Mouse (Mus musculus) midbrain, embryonic 16.5 days (tissue): ENCODE measurements around the gene Ksr1. TPM values are rescaled to one million over a fixed set of nuclear protein-coding genes. Genes with fewer than 3 reads are reported as not detected.

Experiments
- ATAC-seq: fragments of 200-750 bp; cut with Nextera tagmentation; 2 replicates; pipeline ENCODE4 v1.8.0; 2017; ENCODE audit warnings: moderate TSS enrichment
- H3K27ac ChIP-seq: fragments of 300-500 bp; sonication (generic); 2 replicates; pipeline ENCODE4 v1.5.1; 2014; ENCODE audit warnings: mild to moderate bottlenecking, low read length, mixed read lengths
- H3K27me3 ChIP-seq: fragments of 300-500 bp; sonication (generic); 2 replicates; pipeline ENCODE4 v1.6.1; 2014; ENCODE audit warnings: low read depth, low read length, mixed read lengths; ENCODE audit not compliant: control insufficient read depth, insufficient read depth
- H3K36me3 ChIP-seq: fragments of 300-500 bp; sonication (generic); 2 replicates; pipeline ENCODE4 v1.6.1; 2014; ENCODE audit warnings: mild to moderate bottlenecking, low read length, moderate library complexity, mixed read lengths; ENCODE audit not compliant: control insufficient read depth, insufficient read depth
- H3K4me1 ChIP-seq: fragments of 300-500 bp; sonication (generic); 2 replicates; pipeline ENCODE4 v1.6.1; 2014; ENCODE audit warnings: mild to moderate bottlenecking, low read length, mixed read lengths; ENCODE audit not compliant: control insufficient read depth, insufficient read depth
- H3K4me2 ChIP-seq: fragments of 300-500 bp; sonication (generic); 2 replicates; pipeline ENCODE4 v1.6.1; 2014; ENCODE audit warnings: mild to moderate bottlenecking, low read length, mixed read lengths
- H3K4me3 ChIP-seq: fragments of 300-500 bp; sonication (generic); 2 replicates; pipeline ENCODE4 v1.5.1; 2014; ENCODE audit warnings: low read depth, mild to moderate bottlenecking, low read length, moderate library complexity, mixed read lengths
- H3K9ac ChIP-seq: fragments of 300-500 bp; sonication (generic); 2 replicates; pipeline ENCODE4 v1.6.1; 2014; ENCODE audit warnings: low read depth, low read length, mixed read lengths
- H3K9me3 ChIP-seq: fragments of 300-500 bp; sonication (generic); replicated peaks from 2 replicates; pipeline ENCODE4 v1.6.1; 2014; ENCODE audit warnings: mild to moderate bottlenecking, low read length, mixed read lengths; ENCODE audit not compliant: control insufficient read depth, poor library complexity, severe bottlenecking
- WGBS: fragments of 180-500 bp; shearing (Covaris S2); extraction: QIAGEN DNeasy Blood & Tissue Kit; methylation state at CpG from one replicate; pipeline ENCODE4 v1.1.7; 2014; 5-methylcytosine and 5-hydroxymethylcytosine counted together
- polyA plus RNA-seq: library from polyadenylated mRNA; unstranded; fragments of >200 nt; fragmentation: Nextera tagmentation; extraction: Ambion mirVana; gene quantifications from 2 replicates; pipeline ENCODE4 v1.2.1, GENCODE M21; 2015

Ksr1 gene
- polyA plus RNA-seq, 1 experiment from 2014 or later, result 4.5 TPM

DNA sequence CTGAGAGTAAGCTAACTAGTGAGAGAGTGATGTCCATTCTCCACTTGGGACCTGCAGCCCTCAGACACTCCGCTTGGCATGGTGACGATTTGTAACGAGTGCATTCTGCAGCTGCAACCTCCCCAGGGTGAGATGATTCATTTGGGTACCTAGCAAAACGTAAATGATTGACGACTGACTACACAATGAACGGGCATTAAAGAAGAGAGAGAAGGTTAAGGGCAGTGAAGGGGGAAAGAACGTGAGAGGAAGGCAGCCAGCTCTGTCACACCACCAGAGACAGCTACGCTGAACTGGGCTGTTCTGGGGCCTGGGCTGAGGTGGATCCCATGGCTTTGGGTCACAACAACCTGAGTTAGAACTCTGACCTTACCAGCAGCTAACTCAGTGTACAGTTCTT, 81.9 kb downstream of the Ksr1 start:
- Histone ChIP-seq H3K4me1 (peaks cover 2% of the 10 kb centered on the region), H3K36me3 (no peaks in the 10 kb centered on the region), H3K9ac (no peak overlapping the region), H3K27ac (no peak overlapping the region), H3K9me3 (no peaks in the 10 kb centered on the region), H3K4me2 (no peak overlapping the region), H3K27me3 (no peaks in the 10 kb centered on the region), H3K4me3 (no peak overlapping the region)
- WGBS, result 65% methylated on average over 8 of the region's 8 CpGs
- ATAC-seq, result no peak

- Histone ChIP-seq H3K4me2 (no peak overlapping the region), H3K27ac (no peak overlapping the region), H3K36me3 (no peaks in the 10 kb centered on the region), H3K9ac (no peak overlapping the region), H3K9me3 (no peaks in the 10 kb centered on the region), H3K27me3 (no peaks in the 10 kb centered on the region), H3K4me3 (no peak overlapping the region), H3K4me1 (no peaks in the 10 kb centered on the region; the same call in 1 of the 2 replicates)
- WGBS, result 77% methylated on average over 7 of the region's 7 CpGs
- ATAC-seq, result no peak
Observed at GRCm38 (mm10) chr11:79063616-79064015, 82.6 kb downstream of the Ksr1 start.

GRCm38 (mm10) chr11:79062897-79063296, 83.3 kb downstream of the Ksr1 start:
- Histone ChIP-seq H3K27ac (no peak overlapping the region), H3K36me3 (no peaks in the 10 kb centered on the region), H3K4me3 (no peak overlapping the region), H3K9me3 (no peaks in the 10 kb centered on the region), H3K27me3 (no peaks in the 10 kb centered on the region), H3K9ac (no peak overlapping the region), H3K4me2 (no peak overlapping the region), H3K4me1 (no peaks in the 10 kb centered on the region; the same call in 1 of the 2 replicates)
- WGBS, result 88% methylated on average over 5 of the region's 5 CpGs
- no peak for ATAC-seq

DNA sequence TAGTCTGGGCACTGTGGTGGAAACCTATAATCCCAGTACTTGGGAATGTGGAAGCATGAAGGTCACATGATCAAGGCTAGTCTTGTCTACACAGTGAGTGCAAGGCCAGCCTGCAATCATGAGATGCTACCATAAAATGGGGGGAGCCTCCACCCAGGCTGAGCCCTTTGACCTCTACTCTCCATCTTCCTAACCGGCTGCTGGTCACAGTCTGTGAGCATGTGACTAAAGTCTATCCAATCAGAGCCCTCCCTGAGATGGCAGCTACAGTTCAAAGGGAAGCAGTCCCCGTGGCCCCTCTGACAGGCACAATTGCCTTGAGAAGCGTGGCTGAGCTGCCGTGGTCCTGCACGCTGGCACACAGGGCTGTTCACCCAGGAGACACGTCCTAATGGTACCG, 84.4 kb downstream of the Ksr1 start:
- H3K4me1 ChIP-seq, result peaks cover 5% of the 10 kb centered on the region; the same call in 1 of the 2 replicates
- H3K27me3 ChIP-seq, result no peaks in the 10 kb centered on the region
- no peak overlapping the region for H3K4me3 ChIP-seq
- no peak overlapping the region for H3K4me2 ChIP-seq
- H3K27ac ChIP-seq, result no peak overlapping the region
- H3K9ac ChIP-seq, result no peak overlapping the region
- H3K9me3 ChIP-seq, result no peaks in the 10 kb centered on the region
- H3K36me3 ChIP-seq, result no peaks in the 10 kb centered on the region
- 46% methylated on average over 7 of the region's 7 CpGs for WGBS
- no peak for ATAC-seq

- no peak overlapping the region for H3K4me3 ChIP-seq
- H3K4me2 ChIP-seq, result no peak overlapping the region
- no peak overlapping the region for H3K27ac ChIP-seq
- no peaks in the 10 kb centered on the region for H3K9me3 ChIP-seq
- 82% methylated on average over 5 of the region's 5 CpGs for WGBS
- H3K27me3 ChIP-seq, result no peaks in the 10 kb centered on the region
- ATAC-seq, result no peak
- H3K36me3 ChIP-seq, result no peaks in the 10 kb centered on the region
- no peak overlapping the region for H3K9ac ChIP-seq
- H3K4me1 ChIP-seq, result peaks cover 5% of the 10 kb centered on the region
Observed at GRCm38 (mm10) chr11:79059850-79060249, 86.4 kb downstream of the Ksr1 start.

- no peaks in the 10 kb centered on the region for H3K36me3 ChIP-seq
- WGBS, result 93% methylated on average over 4 of the region's 4 CpGs
- no peaks in the 10 kb centered on the region for H3K9me3 ChIP-seq
- ATAC-seq, result no peak
- H3K27ac ChIP-seq, result no peak overlapping the region
- no peak overlapping the region for H3K9ac ChIP-seq
- H3K4me2 ChIP-seq, result no peak overlapping the region
- H3K4me3 ChIP-seq, result no peak overlapping the region
- H3K27me3 ChIP-seq, result no peaks in the 10 kb centered on the region
- H3K4me1 ChIP-seq, result peaks cover 5% of the 10 kb centered on the region
Observed at GRCm38 (mm10) chr11:79059062-79059461, 87.1 kb downstream of the Ksr1 start.

DNA sequence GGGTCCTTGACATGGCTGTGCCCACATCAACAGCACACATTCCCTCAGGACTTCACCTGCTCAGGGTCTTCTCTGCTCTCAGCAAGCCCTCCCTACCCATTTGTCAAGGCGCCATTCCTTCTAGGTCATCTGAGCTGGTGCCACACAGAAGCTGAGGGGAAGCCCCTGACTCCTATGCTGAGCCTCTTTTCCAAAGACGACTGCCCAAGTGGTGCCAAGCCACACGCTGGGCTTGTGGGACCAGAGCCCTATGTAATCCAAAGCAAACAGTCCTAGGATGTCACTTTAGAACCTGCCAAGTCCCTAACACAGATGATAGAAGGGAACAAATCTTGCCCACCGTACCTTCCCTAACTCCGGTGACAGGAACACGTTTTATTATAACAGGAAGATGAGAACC, 87.6 kb downstream of the Ksr1 start:
- Histone ChIP-seq H3K4me3 (no peak overlapping the region), H3K27ac (no peak overlapping the region), H3K4me1 (peaks cover 6% of the 10 kb centered on the region), H3K36me3 (no peaks in the 10 kb centered on the region), H3K27me3 (no peaks in the 10 kb centered on the region), H3K9ac (no peak overlapping the region), H3K9me3 (no peaks in the 10 kb centered on the region), H3K4me2 (no peak overlapping the region)
- ATAC-seq, result no peak
- WGBS, result 91% methylated on average over 6 of the region's 6 CpGs

DNA sequence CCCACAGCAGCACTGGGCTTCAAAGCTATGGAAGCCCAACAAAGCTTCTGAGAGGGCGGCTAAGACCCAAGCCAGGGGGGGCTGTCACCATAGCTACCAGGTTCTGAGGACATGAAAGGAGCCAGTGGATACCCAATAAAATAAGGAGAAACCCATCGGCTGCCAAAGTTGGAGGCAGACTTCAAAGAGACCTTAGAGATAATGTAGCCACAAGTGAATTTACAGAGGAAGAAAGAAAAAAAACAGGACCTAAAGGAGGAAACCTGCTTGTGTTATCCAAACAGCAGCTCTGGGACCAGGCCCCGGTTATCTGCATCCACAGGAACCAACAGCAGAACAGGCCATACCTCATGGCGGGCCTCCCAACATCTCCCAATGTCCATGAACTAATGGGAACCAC, 88.4 kb downstream of the Ksr1 start:
- ATAC-seq, result no peak
- Histone ChIP-seq H3K27me3 (no peaks in the 10 kb centered on the region), H3K9ac (no peak overlapping the region), H3K36me3 (no peaks in the 10 kb centered on the region), H3K4me3 (no peak overlapping the region), H3K9me3 (no peaks in the 10 kb centered on the region), H3K27ac (no peak overlapping the region), H3K4me2 (no peak overlapping the region), H3K4me1 (peaks cover 12% of the 10 kb centered on the region)
- 42% methylated on average over 4 of the region's 4 CpGs for WGBS

DNA sequence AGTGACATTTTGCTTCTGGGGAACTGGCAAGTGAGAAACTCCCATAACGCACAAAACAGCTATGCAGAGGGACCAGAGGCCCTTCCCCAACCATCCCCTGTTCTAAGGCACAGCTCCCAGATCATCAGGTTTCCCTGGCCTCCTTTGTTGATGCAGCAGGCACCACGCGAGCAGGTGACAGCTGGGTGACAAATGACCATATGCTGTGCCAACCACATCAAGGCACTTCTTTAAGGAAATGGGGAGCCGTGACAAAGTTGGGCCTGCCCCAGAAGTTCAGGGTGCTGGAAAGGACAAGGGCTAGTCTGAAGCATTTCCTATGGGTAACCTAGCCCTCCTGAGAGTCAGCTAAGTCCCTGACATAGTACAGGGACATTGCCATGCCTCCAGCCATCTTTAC, 89.3 kb downstream of the Ksr1 start:
- no peaks in the 10 kb centered on the region for H3K36me3 ChIP-seq
- peaks cover 17% of the 10 kb centered on the region for H3K4me1 ChIP-seq
- no peak overlapping the region for H3K4me2 ChIP-seq
- H3K27ac ChIP-seq, result no peak overlapping the region
- no peak for ATAC-seq
- 78% methylated on average over 4 of the region's 4 CpGs for WGBS
- H3K4me3 ChIP-seq, result no peak overlapping the region
- H3K9ac ChIP-seq, result no peak overlapping the region
- H3K27me3 ChIP-seq, result no peaks in the 10 kb centered on the region
- H3K9me3 ChIP-seq, result no peaks in the 10 kb centered on the region

GRCm38 (mm10) chr11:79056027-79056426, 90.2 kb downstream of the Ksr1 start:
- Histone ChIP-seq H3K9ac (no peak overlapping the region), H3K36me3 (no peaks in the 10 kb centered on the region), H3K27ac (no peak overlapping the region), H3K4me1 (peaks cover 17% of the 10 kb centered on the region), H3K27me3 (no peaks in the 10 kb centered on the region), H3K4me3 (no peak overlapping the region), H3K4me2 (no peak overlapping the region), H3K9me3 (no peaks in the 10 kb centered on the region)
- 54% methylated on average over 2 of the region's 2 CpGs for WGBS
- ATAC-seq, result no peak
